Mouse (Mus musculus) olfactory bulb, adult 2 months (tissue): ENCODE measurements around the gene Arid1b.

Experiments
- CTCF ChIP-seq: fragments of 200-500 bp; IDR thresholded peaks from 2 replicates; pipeline ENCODE4 v1.5.1; 2012; ENCODE audit warnings: low read depth, mild to moderate bottlenecking, low read length, moderate library complexity; ENCODE audit not compliant: insufficient read depth
- POLR2A ChIP-seq: fragments of 200-500 bp; IDR thresholded peaks from 2 replicates; pipeline ENCODE4 v1.6.1; 2012; ENCODE audit warnings: mild to moderate bottlenecking, low read depth, low read length, moderate library complexity; ENCODE audit not compliant: insufficient read depth

DNA sequence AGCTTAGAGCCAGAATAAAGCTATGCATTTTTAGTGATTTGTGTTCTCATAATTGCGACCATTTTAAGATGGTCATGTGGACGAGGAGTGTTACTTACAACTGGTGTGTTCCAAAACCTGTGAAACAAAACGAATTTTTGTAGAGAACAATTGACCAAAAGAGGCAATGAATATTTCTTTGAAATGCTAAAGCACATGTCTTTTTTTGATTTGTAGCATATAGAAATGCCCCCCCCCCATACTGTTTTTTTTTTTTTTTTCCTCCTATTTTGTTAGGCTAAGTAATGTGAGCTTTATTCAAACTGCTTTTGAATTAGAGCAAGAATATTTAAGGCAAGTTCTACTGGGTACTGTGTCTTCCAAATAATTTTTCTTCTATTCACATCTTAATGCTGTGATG, 3.8 kb downstream of the Arid1b start:
- TF ChIP-seq POLR2A (no peak), CTCF (no peak)
